Mouse (Mus musculus) stomach, postnatal 0 days (tissue): ENCODE results near the gene Pdcd6.

Source experiments
- CTCF ChIP-seq: IDR thresholded peaks from 2 replicates; pipeline ENCODE4 v1.5.1; 2016; ENCODE audit warnings: antibody characterized with exemption, low read depth, mild to moderate bottlenecking, moderate library complexity
- EP300 ChIP-seq: optimal IDR thresholded peaks from 2 replicates; pipeline ENCODE3; 2016; ENCODE audit warnings: antibody characterized with exemption

- TF ChIP-seq CTCF (peak; percentile 85), EP300 (no peak)
Observed at GRCm38 (mm10) chr13:74341036-74341435, 23.7 kb upstream of the Pdcd6 start.
